Mouse (Mus musculus) embryonic facial prominence, embryonic 15.5 days (tissue): ENCODE data around the gene Tent5d. TPM values are rescaled to one million over a fixed set of nuclear protein-coding genes. Genes with fewer than 3 reads are reported as not detected.

Source experiments
- polyA plus RNA-seq: library from polyadenylated mRNA; unstranded; fragments of >200 nt; fragmentation: Nextera tagmentation; extraction: Ambion mirVana; gene quantifications from 2 replicates; pipeline ENCODE4 v1.2.1, GENCODE M21; 2015

The Tent5d gene
- polyA plus RNA-seq, 1 experiment from 2014 or later = not detected

Other genes with a start within 250 kb of the Tent5d start
- gene Tbx22, start 124.6 kb upstream of the Tent5d start, polyA plus RNA-seq = 1.1 and 2.2 TPM in 2 replicates
- gene 2610002M06Rik, start 23.7 kb downstream of the Tent5d start, polyA plus RNA-seq = 11.6 and 11.9 TPM in 2 replicates
- gene Gm732, start 155.9 kb downstream of the Tent5d start, polyA plus RNA-seq = not detected in 2 replicates